Mouse (Mus musculus): Measurements from ENCODE around the gene Map6. TPM values are rescaled to one million over a fixed set of nuclear protein-coding genes. Genes with fewer than 3 reads are reported as not detected.

Gene Map6
- 187 and 234 TPM in 2 replicates for total RNA-seq (2014; rRNA removed)
- 71.9 and 98.0 TPM in 2 replicates for polyA plus RNA-seq (2015; fragmentation: Nextera tagmentation; extraction: Ambion mirVana)

- Histone ChIP-seq H3K36me3 (ENCODE audit: insufficient read depth) (no peaks in the 10 kb centered on the region), H3K9ac (peak within 1 kb of the TSS; percentile 89), H3K4me2 (ENCODE audit: low read depth) (peak within 1 kb of the TSS; percentile 90), H3K4me3 (ENCODE audit: low read depth, low read length) (peak within 1 kb of the TSS; percentile 63), H3K9me3 (ENCODE audit: low read length) (no peaks in the 10 kb centered on the region), H3K4me1 (ENCODE audit: insufficient read depth) (peaks cover 24% of the 10 kb centered on the region), H3K27ac (ENCODE audit: low read depth, low read length) (peak within 1 kb of the TSS; percentile 97), H3K27me3 (ENCODE audit: insufficient read depth, low read length) (no peaks in the 10 kb centered on the region)
- ATAC-seq (peak; percentile 81), DNase-seq (peak; percentile 87)
- TF ChIP-seq CTCF (IDR thresholded peaks at IDR 0.05; ENCODE audit: low read depth): peak; percentile 4; the same call in 1 of the 2 replicates
- 1% methylated on average over 33 of the region's 34 CpGs for WGBS
Measured at GRCm38 (mm10) chr7:99267251-99267896, at the start of gene Map6. TSS of gene Map6 (plus strand) at chr7:99267447.

GRCm38 (mm10) chr7:99224225-99224624, 43.0 kb upstream of the Map6 start:
- no peak for ATAC-seq
- no peak overlapping the region for H3K27ac ChIP-seq (ENCODE audit: low read depth, low read length)
- H3K27me3 ChIP-seq (ENCODE audit: insufficient read depth, low read length): no peaks in the 10 kb centered on the region
- H3K9ac ChIP-seq: no peak overlapping the region
- TF ChIP-seq CTCF (IDR thresholded peaks at IDR 0.05; ENCODE audit: low read depth): peak; percentile 43
- no peaks in the 10 kb centered on the region for H3K9me3 ChIP-seq (ENCODE audit: low read length)
- H3K4me2 ChIP-seq (ENCODE audit: low read depth): no peak overlapping the region
- H3K36me3 ChIP-seq (ENCODE audit: insufficient read depth): no peaks in the 10 kb centered on the region
- no peak for DNase-seq
- no peak overlapping the region for H3K4me3 ChIP-seq (ENCODE audit: low read depth, low read length)
- 68% methylated on average over 7 of the region's 7 CpGs for WGBS
- no peaks in the 10 kb centered on the region for H3K4me1 ChIP-seq (ENCODE audit: insufficient read depth)

GRCm38 (mm10) chr7:99224648-99225190, 42.5 kb upstream of the Map6 start:
- Histone ChIP-seq H3K4me1 (ENCODE audit: insufficient read depth) (no peaks in the 10 kb centered on the region), H3K4me3 (ENCODE audit: low read depth, low read length) (no peak overlapping the region), H3K36me3 (ENCODE audit: insufficient read depth) (no peaks in the 10 kb centered on the region), H3K27ac (ENCODE audit: low read depth, low read length) (no peak overlapping the region), H3K4me2 (ENCODE audit: low read depth) (no peak overlapping the region), H3K9me3 (ENCODE audit: low read length) (no peaks in the 10 kb centered on the region), H3K27me3 (ENCODE audit: insufficient read depth, low read length) (no peaks in the 10 kb centered on the region), H3K9ac (no peak overlapping the region)
- WGBS: 61% methylated on average over 1 of the region's 1 CpGs
- no peak for TF ChIP-seq CTCF (IDR thresholded peaks at IDR 0.05; ENCODE audit: low read depth)
- DNase-seq (no peak), ATAC-seq (no peak)

- no peaks in the 10 kb centered on the region for H3K4me1 ChIP-seq (ENCODE audit: insufficient read depth)
- TF ChIP-seq CTCF (IDR thresholded peaks at IDR 0.05; ENCODE audit: low read depth): no peak
- ATAC-seq (no peak), DNase-seq (no peak)
- H3K27ac ChIP-seq (ENCODE audit: low read depth, low read length): no peak overlapping the region
- no peak overlapping the region for H3K4me3 ChIP-seq (ENCODE audit: low read depth, low read length)
- no peaks in the 10 kb centered on the region for H3K27me3 ChIP-seq (ENCODE audit: insufficient read depth, low read length)
- H3K4me2 ChIP-seq (ENCODE audit: low read depth): no peak overlapping the region
- WGBS: 71% methylated on average over 6 of the region's 6 CpGs
- H3K9me3 ChIP-seq (ENCODE audit: low read length): no peaks in the 10 kb centered on the region
- H3K36me3 ChIP-seq (ENCODE audit: insufficient read depth): no peaks in the 10 kb centered on the region
- no peak overlapping the region for H3K9ac ChIP-seq
Measured at GRCm38 (mm10) chr7:99225421-99225820, 41.8 kb upstream of the Map6 start.

GRCm38 (mm10) chr7:99226662-99227061, 40.6 kb upstream of the Map6 start:
- H3K9me3 ChIP-seq (ENCODE audit: low read length): no peaks in the 10 kb centered on the region
- no peaks in the 10 kb centered on the region for H3K27me3 ChIP-seq (ENCODE audit: insufficient read depth, low read length)
- no peak for TF ChIP-seq CTCF (IDR thresholded peaks at IDR 0.05; ENCODE audit: low read depth)
- H3K36me3 ChIP-seq (ENCODE audit: insufficient read depth): no peaks in the 10 kb centered on the region
- ATAC-seq: no peak
- H3K9ac ChIP-seq: no peak overlapping the region
- H3K4me3 ChIP-seq (ENCODE audit: low read depth, low read length): no peak overlapping the region
- WGBS: 93% methylated on average over 10 of the region's 10 CpGs
- H3K4me2 ChIP-seq (ENCODE audit: low read depth): no peak overlapping the region
- no peaks in the 10 kb centered on the region for H3K4me1 ChIP-seq (ENCODE audit: insufficient read depth)
- DNase-seq: no peak
- no peak overlapping the region for H3K27ac ChIP-seq (ENCODE audit: low read depth, low read length)

GRCm38 (mm10) chr7:99227267-99227666, 40.0 kb upstream of the Map6 start:
- Histone ChIP-seq H3K27me3 (ENCODE audit: insufficient read depth, low read length) (no peaks in the 10 kb centered on the region), H3K9ac (no peak overlapping the region)
- no peak for TF ChIP-seq CTCF (IDR thresholded peaks at IDR 0.05; ENCODE audit: low read depth)

GRCm38 (mm10) chr7:99228825-99229224, 38.4 kb upstream of the Map6 start:
- Histone ChIP-seq H3K4me2 (ENCODE audit: low read depth) (no peak overlapping the region), H3K9ac (no peak overlapping the region), H3K4me1 (ENCODE audit: insufficient read depth) (no peaks in the 10 kb centered on the region), H3K4me3 (ENCODE audit: low read depth, low read length) (no peak overlapping the region), H3K27ac (ENCODE audit: low read depth, low read length) (no peak overlapping the region), H3K36me3 (ENCODE audit: insufficient read depth) (no peaks in the 10 kb centered on the region), H3K9me3 (ENCODE audit: low read length) (no peaks in the 10 kb centered on the region), H3K27me3 (ENCODE audit: insufficient read depth, low read length) (no peaks in the 10 kb centered on the region)
- no peak for TF ChIP-seq CTCF (IDR thresholded peaks at IDR 0.05; ENCODE audit: low read depth)
- DNase-seq (no peak), ATAC-seq (no peak)
- WGBS: 86% methylated on average over 8 of the region's 8 CpGs

More at GRCm38 (mm10) chr7:99227267-99227666, 40.0 kb upstream of the Map6 start:
- Histone ChIP-seq H3K27ac (ENCODE audit: low read depth, low read length) (no peak overlapping the region), H3K9me3 (ENCODE audit: low read length) (no peaks in the 10 kb centered on the region), H3K4me3 (ENCODE audit: low read depth, low read length) (no peak overlapping the region), H3K36me3 (ENCODE audit: insufficient read depth) (no peaks in the 10 kb centered on the region), H3K4me2 (ENCODE audit: low read depth) (no peak overlapping the region), H3K4me1 (ENCODE audit: insufficient read depth) (no peaks in the 10 kb centered on the region)
- DNase-seq: no peak
- ATAC-seq: no peak
- WGBS: 92% methylated on average over 4 of the region's 4 CpGs

Data from forebrain, postnatal 0 days (tissue).